Mouse (Mus musculus) midbrain, embryonic 10.5 days (tissue): ENCODE results near the gene Gm4779. TPM values are rescaled to one million over a fixed set of nuclear protein-coding genes. Genes with fewer than 3 reads are reported as not detected.
A peak's percentile ranks its signal among the peaks of the same experiment; 100 is the strongest.
"Not testable (repeated sequence)": the region's sequence is repeated elsewhere in the genome, so short reads cannot be mapped to it uniquely, and the experiment has no call there.

Source experiments
- DNase-seq: peaks from one replicate; pipeline ENCODE4 v3.0.0-alpha.2; 2017; ENCODE audit warnings: low spot score
- H3K27ac ChIP-seq: fragments of 300-500 bp; sonication (generic); replicated peaks from 2 replicates; pipeline ENCODE4 v1.5.1; 2016; ENCODE audit warnings: mild to moderate bottlenecking
- H3K27me3 ChIP-seq: fragments of 300-500 bp; sonication (generic); 2 replicates; pipeline ENCODE4 v1.6.1; 2016; ENCODE audit warnings: low read depth, mild to moderate bottlenecking; ENCODE audit not compliant: poor library complexity, severe bottlenecking
- H3K36me3 ChIP-seq: fragments of 300-500 bp; sonication (generic); 2 replicates; pipeline ENCODE4 v1.6.1; 2016; ENCODE audit warnings: mild to moderate bottlenecking, moderate library complexity
- H3K4me1 ChIP-seq: fragments of 300-500 bp; sonication (generic); 2 replicates; pipeline ENCODE4 v1.6.1; 2016
- H3K4me3 ChIP-seq: fragments of 300-500 bp; sonication (generic); 2 replicates; pipeline ENCODE4 v1.5.1; 2016; ENCODE audit warnings: mild to moderate bottlenecking, moderate library complexity
- H3K9me3 ChIP-seq: fragments of 300-500 bp; sonication (generic); replicated peaks from 2 replicates; pipeline ENCODE4 v1.6.1; 2016; ENCODE audit warnings: mild to moderate bottlenecking
- WGBS: fragments of 180-500 bp; shearing (Covaris S2); methylation state at CpG from one replicate; pipeline ENCODE4 v1.1.7; 2016; 5-methylcytosine and 5-hydroxymethylcytosine counted together
- polyA plus RNA-seq: library from polyadenylated mRNA; unstranded; fragments of >200 nt; fragmentation: Nextera tagmentation; extraction: Ambion mirVana; gene quantifications from 2 replicates; pipeline ENCODE4 v1.2.1, GENCODE M21; 2016

Gm4779 gene
- polyA plus RNA-seq, result 0.09 TPM in 1 of 2 replicates, not detected in the other

DNA sequence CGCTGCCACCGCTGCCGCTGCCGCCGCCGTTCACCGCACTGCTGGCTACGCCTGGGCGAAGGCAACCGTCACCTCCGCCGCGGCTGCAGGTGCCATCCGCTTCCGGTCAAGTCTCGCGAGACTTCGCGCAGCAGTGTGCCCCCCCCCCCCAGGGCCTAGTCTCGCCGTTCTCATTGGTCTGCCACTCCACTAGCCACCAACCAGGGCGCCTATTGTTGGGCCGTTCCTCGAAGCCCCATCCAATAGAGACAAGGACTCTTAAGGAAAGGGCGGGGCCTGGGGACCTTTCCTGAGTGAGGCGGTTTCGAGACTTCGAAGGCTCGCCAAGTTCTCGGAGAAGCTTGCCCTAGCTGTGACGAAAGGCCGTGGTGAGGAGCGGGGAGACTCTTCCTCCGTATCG lies at the start of gene Gm4779, which contains the start of gene 8030474K03Rik:
Gene Gm4779, minus strand, starts transcription at position 82 of the 400 bp plus-strand sequence.
Gene 8030474K03Rik, plus strand, starts transcription at position 315 of the 400 bp plus-strand sequence.
- 93% methylated on average over 33 of the region's 35 CpGs for WGBS
- no peak for DNase-seq

DNA sequence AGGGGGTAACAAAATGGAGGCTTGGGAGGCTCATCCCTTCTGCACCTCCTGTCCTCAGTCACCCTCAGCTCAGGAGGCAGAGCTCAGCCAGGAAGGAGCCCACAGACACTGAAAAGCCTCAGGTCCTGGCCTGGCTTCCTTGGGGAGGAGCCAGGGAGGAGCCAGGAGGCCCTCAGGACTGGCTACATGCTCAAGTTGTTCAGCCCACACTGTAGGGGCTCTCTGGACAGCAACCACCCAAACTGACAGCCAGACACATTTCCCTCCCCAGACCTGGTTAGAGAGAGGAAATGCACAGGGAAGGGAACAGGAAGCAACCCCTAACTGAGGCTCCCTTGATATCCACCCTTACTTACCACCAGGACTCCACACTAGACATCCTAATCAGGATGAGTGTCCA lies 25.8 kb upstream of the Gm4779 start:
- H3K9me3 ChIP-seq, H3K4me1 ChIP-seq, H3K36me3 ChIP-seq, H3K27ac ChIP-seq, H3K4me3 ChIP-seq, DNase-seq: not testable (repeated sequence)
- H3K27me3 ChIP-seq, result peaks cover 82% of the 10 kb centered on the region

More for the DNA sequence above, at the start of gene Gm4779, which contains the start of gene 8030474K03Rik:
- H3K4me3 ChIP-seq, result no peak within 1 kb of the TSS
- H3K4me1 ChIP-seq, result no peaks in the 10 kb centered on the region
- peaks cover 51% of the 10 kb centered on the region for H3K27me3 ChIP-seq
- H3K36me3 ChIP-seq, result no peaks in the 10 kb centered on the region
- H3K27ac ChIP-seq, result no peak within 1 kb of the TSS
- H3K9me3 ChIP-seq, result peaks cover 12% of the 10 kb centered on the region

DNA sequence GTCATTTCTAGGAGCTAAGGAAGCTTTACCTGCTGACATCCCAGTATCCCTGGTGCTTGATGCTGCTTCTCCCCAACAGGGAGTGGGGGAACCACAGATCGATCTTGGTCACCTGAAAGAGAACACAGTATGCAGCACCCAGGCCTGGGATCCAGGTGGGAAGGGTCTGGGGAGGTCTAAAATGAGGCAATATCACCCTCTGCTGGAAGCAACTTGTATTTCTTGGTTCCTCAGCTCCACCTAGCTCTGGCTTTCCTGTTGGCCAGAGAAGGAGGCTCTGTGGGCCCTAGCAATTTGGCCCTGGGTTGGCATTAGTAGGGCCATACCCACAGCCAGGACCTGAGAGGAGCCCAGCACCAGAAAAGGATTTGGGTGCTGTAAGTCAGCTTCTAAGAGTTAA lies 24.9 kb upstream of the Gm4779 start:
- Histone ChIP-seq H3K4me1 (no peaks in the 10 kb centered on the region), H3K36me3 (no peaks in the 10 kb centered on the region), H3K4me3 (no peak overlapping the region), H3K9me3 (no peaks in the 10 kb centered on the region), H3K27ac (no peak overlapping the region), H3K27me3 (peaks cover 90% of the 10 kb centered on the region)
- no peak for DNase-seq
- 56% methylated on average over 1 of the region's 1 CpGs for whole genome bisulfite sequencing

DNA sequence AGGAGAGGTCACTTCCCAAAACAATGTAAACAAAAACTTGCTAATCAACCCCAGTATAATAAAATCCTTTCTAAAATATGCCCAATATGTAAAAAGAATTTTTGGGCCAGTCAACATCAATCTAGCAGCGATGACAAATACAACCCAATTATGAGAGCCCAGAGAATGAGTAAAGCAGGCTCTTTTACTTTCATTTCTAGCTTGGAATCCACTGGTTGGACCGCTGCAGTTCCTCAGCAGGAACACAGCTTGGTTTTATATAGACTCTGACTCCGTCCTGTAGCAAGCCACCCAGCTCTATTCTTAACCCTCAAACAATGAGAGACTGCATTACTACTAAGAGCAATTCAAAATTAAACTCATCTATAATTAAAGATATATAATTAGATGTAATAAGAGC lies 17.5 kb upstream of the Gm4779 start:
- no peaks in the 10 kb centered on the region for H3K4me1 ChIP-seq
- no peak overlapping the region for H3K27ac ChIP-seq
- H3K4me3 ChIP-seq, result no peak overlapping the region
- H3K9me3 ChIP-seq, result no peaks in the 10 kb centered on the region
- peaks cover 86% of the 10 kb centered on the region for H3K27me3 ChIP-seq
- 66% methylated on average over 3 of the region's 3 CpGs for WGBS
- H3K36me3 ChIP-seq, result no peaks in the 10 kb centered on the region
- no peak for DNase-seq

DNA sequence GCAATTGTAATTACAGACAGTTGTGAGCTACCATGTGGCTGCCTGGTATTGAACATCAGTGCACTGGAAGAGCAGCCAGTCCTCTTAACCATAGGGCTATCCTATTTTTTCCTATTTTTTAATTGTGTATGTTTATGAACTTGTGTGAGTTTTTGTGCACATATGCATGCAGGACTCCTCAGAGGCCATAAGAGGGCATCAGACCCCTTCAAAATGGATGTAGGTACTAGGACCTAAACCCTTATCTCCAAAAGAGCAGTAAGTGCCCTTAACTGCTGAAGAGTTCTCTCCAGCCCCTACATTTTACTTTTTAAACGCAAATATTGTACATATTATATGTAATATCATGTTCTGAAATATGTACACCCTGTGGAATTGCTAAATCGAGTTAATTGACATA lies 11.3 kb upstream of the Gm4779 start:
- Histone ChIP-seq H3K27me3 (peaks cover 59% of the 10 kb centered on the region), H3K4me3 (no peak overlapping the region), H3K4me1 (no peaks in the 10 kb centered on the region), H3K27ac (no peak overlapping the region), H3K9me3 (no peaks in the 10 kb centered on the region), H3K36me3 (no peaks in the 10 kb centered on the region)
- 34% methylated on average over 2 of the region's 2 CpGs for WGBS
- no peak for DNase-seq

DNA sequence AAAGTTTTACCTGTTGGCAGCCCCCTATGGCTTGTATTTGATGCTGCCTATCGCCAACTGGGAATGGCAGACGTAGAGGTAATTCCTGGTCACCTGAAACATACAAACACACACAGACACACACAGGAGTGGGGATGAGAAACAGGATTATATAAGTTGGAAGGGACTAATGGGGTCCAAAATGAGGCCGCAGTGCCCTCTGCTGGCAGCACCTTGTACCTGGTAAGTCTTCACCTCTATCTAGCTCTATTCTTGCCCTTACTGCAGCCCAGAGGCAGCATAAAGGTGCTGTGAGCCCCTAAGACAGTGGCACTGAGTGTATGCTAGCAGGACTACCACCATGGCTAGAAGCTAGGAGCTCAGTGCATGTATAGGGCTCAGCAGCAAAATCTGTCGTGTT lies 2.7 kb downstream of the Gm4779 start:
- peaks cover 12% of the 10 kb centered on the region for H3K9me3 ChIP-seq
- H3K36me3 ChIP-seq, result no peaks in the 10 kb centered on the region
- H3K27ac ChIP-seq, result no peak overlapping the region
- peak; percentile 24 for DNase-seq
- H3K4me1 ChIP-seq, result no peaks in the 10 kb centered on the region
- H3K4me3 ChIP-seq, result no peak overlapping the region
- peaks cover 48% of the 10 kb centered on the region for H3K27me3 ChIP-seq
- whole genome bisulfite sequencing, result 53% methylated on average over 4 of the region's 4 CpGs

DNA sequence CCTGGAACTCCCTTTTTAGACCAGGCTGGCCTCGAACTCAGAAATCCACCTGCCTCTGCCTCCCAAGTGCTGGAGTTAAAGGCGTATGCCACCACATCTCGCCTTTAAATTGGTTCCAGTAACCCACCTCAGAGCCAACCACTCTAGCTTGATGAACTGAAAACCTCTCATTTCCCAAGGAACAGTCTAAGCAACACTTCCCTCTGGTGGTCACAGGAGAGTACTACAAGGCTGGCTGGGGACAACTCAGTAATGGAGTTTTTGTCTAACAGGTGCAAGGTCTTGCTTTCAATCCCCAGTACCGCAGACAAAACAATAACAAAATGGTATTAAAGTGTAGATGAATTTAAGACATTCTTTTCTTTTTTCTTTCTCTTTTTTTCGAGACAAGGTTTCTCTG lies 22.2 kb downstream of the Gm4779 start:
- 45% methylated on average over 5 of the region's 5 CpGs for WGBS
- Histone ChIP-seq H3K9me3 (no peaks in the 10 kb centered on the region), H3K4me3 (no peak overlapping the region), H3K27me3 (peaks cover 82% of the 10 kb centered on the region), H3K27ac (no peak overlapping the region), H3K36me3 (no peaks in the 10 kb centered on the region), H3K4me1 (no peaks in the 10 kb centered on the region)
- DNase-seq, result peak; percentile 35

DNA sequence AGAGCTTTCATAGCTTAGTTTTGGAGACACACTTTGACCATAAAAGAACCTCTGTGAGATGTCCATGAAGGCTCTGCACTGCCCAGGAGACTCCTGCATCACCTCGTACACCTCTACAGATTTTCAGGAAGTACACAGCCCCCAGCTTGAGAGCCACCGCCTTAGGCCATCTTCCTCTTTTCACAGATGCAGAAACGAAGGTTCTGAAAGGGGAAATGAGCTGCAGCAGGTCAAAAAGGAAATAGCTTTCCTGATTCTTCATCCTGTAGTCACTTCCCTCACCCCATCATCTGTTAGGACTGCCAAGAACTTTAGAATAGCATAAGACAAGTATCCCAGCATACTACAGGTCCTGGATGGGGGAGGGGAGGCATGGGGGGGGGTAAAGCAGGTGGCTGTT lies 23.9 kb downstream of the Gm4779 start:
- Histone ChIP-seq H3K36me3 (no peaks in the 10 kb centered on the region), H3K27me3 (peaks cover 86% of the 10 kb centered on the region), H3K4me3 (no peak overlapping the region), H3K4me1 (no peaks in the 10 kb centered on the region), H3K9me3 (no peaks in the 10 kb centered on the region), H3K27ac (no peak overlapping the region)
- WGBS, result 80% methylated on average over 3 of the region's 3 CpGs
- no peak for DNase-seq

DNA sequence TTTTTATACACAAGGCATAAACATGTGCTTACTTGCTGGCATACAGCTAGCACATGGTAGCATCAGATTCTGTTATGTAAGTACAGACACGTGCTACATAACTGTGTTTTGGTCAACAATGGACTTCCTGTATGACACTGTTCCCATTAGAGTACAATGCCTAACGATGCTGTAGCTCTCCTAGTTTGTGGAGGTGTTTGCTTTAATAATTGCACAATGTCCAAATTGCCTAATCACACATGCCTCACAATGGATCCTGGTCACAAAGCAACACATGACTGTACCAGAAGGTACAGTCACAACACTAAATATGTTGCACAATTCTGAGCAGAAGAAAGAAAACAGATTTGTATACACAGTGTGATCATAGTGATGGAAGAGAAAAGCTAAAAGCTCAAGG lies 24.7 kb downstream of the Gm4779 start:
- no peaks in the 10 kb centered on the region for H3K4me1 ChIP-seq
- no peak overlapping the region for H3K4me3 ChIP-seq
- no peaks in the 10 kb centered on the region for H3K36me3 ChIP-seq
- 89% methylated on average over 2 of the region's 2 CpGs for WGBS
- no peaks in the 10 kb centered on the region for H3K9me3 ChIP-seq
- no peak for DNase-seq
- H3K27ac ChIP-seq, result no peak overlapping the region
- H3K27me3 ChIP-seq, result peaks cover 86% of the 10 kb centered on the region

DNA sequence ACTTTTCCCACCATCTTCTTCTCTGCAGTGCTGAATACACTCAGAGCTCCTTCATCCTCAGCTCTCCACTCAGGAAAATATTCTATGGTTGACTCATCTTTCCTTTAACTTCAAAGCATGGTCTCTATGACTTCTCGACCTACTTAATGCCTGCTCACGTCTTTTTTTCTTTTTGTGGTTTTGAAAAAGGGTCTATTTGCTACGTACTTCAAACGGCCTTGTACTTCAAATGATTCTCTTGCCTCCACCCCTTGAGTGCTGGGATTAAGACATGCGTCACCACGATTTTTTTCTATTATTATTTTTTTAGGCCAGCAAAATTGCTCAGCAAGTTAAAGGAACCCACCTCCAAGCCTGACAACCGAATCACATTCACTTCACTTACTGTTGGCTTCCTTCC lies 26.9 kb downstream of the Gm4779 start:
- H3K4me3 ChIP-seq, result no peak overlapping the region
- H3K27me3 ChIP-seq, result peaks cover 85% of the 10 kb centered on the region
- H3K9me3 ChIP-seq, result no peaks in the 10 kb centered on the region
- 75% methylated on average over 7 of the region's 7 CpGs for WGBS
- no peak overlapping the region for H3K27ac ChIP-seq
- DNase-seq, result no peak
- no peaks in the 10 kb centered on the region for H3K36me3 ChIP-seq
- H3K4me1 ChIP-seq, result no peaks in the 10 kb centered on the region

DNA sequence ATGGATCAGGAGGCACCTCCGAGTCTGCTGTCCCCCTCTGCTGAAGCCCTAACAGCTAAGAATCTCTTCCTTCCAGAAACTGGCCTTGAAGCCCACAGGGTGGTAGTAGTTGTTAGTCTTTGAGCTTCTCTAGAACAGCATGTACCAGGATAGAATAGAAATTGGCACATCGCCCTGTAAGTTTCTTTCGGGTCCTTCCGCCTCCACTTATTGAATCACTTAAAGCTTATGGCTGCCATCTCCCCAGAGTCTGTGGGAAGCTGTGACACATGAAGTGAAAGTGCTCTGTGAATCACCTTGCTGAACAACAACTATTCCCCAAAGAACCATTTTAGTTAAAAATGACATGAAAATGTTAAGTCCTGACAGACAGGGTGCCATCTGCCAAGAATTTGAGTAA lies 29.1 kb downstream of the Gm4779 start:
- H3K27me3 ChIP-seq, result peaks cover 88% of the 10 kb centered on the region
- H3K4me1 ChIP-seq, result no peaks in the 10 kb centered on the region
- H3K36me3 ChIP-seq, result no peaks in the 10 kb centered on the region
- H3K4me3 ChIP-seq, result no peak overlapping the region
- 84% methylated on average over 4 of the region's 4 CpGs for WGBS
- no peak for DNase-seq
- no peak overlapping the region for H3K27ac ChIP-seq
- H3K9me3 ChIP-seq, result no peaks in the 10 kb centered on the region

DNA sequence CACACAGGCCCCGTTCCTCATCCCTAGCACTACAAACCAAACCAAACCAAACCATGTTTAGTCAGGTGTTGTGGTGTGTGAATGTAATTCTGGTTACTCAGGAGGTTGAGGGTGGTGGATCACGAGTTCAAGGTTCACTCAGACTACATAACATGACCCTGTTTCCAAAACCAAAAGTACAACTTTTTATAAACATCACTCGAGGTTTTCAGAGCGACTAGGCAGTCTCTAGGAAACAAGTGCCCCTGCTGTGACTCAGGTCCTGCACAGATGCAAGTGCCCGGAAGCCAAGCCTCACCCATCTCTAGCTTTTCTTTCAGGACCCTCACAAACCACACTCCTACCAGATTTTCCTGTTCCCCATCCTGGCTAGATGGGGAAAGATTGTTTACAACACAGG lies 29.6 kb downstream of the Gm4779 start:
- Histone ChIP-seq H3K36me3 (no peaks in the 10 kb centered on the region), H3K9me3 (no peaks in the 10 kb centered on the region), H3K4me3 (no peak overlapping the region), H3K27ac (no peak overlapping the region), H3K4me1 (no peaks in the 10 kb centered on the region), H3K27me3 (peaks cover 88% of the 10 kb centered on the region)
- 82% methylated on average over 5 of the region's 5 CpGs for WGBS
- DNase-seq, result no peak

DNA sequence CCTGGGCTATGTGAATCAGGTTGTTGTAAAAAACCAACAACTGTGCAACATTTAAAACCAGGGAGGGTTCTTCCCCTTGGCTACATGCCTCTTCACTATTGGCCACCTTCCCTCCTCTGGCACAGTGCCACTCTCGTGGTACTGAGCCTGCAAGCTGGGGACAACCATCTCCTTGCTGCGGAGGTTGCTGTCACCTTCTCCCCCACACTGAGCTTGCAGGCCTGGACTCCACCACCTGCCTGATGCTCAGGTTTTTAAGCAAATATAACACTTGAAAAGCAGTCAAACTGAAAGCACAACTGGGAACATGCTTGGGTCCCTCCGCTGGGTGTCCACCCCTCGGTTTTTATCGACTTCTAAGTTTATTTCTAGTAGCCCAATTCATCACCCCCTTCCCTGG lies 39.7 kb downstream of the Gm4779 start:
- peaks cover 3% of the 10 kb centered on the region; the same call in 1 of the 2 replicates for H3K4me1 ChIP-seq
- H3K36me3 ChIP-seq, result no peaks in the 10 kb centered on the region
- H3K9me3 ChIP-seq, result no peaks in the 10 kb centered on the region
- no peak overlapping the region for H3K4me3 ChIP-seq
- H3K27ac ChIP-seq, result no peak overlapping the region
- H3K27me3 ChIP-seq, result peaks cover 97% of the 10 kb centered on the region
- WGBS, result 83% methylated on average over 5 of the region's 5 CpGs
- DNase-seq, result no peak

DNA sequence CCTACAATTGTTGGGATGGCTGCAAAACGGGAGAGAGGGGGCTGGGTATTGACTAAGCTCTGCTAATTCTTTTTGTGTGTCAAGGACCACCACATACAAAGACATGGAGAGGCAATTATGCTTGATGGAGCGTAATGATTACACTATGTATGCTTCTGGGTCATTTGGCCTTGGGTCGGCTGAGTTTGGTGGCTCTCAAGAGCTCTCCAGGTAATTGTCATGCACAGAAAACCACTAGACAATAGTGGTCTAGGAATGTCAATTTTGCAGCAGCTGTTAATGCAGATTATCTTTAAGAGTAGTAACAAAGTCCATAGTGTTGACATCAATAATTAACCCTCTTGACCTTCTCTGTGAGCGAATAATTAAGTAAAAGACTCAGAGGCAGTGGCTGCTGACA lies 44.1 kb downstream of the Gm4779 start:
- no peak overlapping the region for H3K27ac ChIP-seq
- H3K36me3 ChIP-seq, result no peaks in the 10 kb centered on the region
- DNase-seq, result no peak
- H3K4me1 ChIP-seq, result peaks cover 3% of the 10 kb centered on the region; the same call in 1 of the 2 replicates
- peaks cover 99% of the 10 kb centered on the region for H3K27me3 ChIP-seq
- WGBS, result 61% methylated on average over 4 of the region's 4 CpGs
- H3K4me3 ChIP-seq, result no peak overlapping the region
- no peaks in the 10 kb centered on the region for H3K9me3 ChIP-seq
